Mouse (Mus musculus) CH12F3 (cell line): ENCODE data around the gene Col9a2.

Source experiments
- in situ Hi-C: fragments of 300-500 bp; cut with MboI; formaldehyde crosslinking; loops from 2 replicates; pipeline ENCODE4 v1.14.3; 2020; ENCODE audit warnings: low sequenced_read_pairs

Gene Col9a2

DNA sequence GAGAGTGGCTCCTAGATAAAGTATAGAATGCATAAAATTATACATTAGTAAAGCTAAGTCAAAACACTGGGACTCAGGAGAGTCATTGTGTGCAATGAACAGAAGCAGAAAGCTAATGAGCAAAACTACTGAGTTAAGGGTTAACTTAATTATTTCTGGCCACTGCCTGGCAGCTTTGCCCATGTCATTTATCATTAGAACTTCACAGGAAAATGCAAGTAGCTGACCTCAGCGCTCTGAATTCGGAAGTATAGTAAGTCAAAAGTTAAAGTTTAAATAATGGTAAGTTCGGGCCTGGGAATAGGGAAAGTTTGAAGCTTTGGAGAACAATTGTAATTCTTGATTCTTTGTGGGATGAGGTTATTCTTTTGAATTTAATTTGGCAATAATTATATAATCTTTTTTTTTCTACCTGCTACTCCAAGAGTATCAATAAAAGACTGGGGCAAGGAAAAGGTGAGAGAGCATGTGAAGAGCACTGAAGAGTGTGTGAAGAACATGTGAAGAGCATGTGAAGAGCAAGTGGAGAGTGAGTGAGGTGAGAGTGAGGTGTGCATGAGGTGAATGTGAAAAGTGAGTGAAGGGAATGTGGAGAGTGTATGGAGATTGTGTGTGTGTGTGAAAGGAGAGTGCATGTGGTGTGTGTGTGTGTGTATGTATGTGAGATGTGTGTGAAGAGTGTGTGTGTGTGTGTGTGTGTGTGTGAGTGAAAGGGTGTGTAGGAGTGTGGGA, 38.9 kb downstream of the Col9a2 start:
- in situ Hi-C loops, result no loop called here

DNA sequence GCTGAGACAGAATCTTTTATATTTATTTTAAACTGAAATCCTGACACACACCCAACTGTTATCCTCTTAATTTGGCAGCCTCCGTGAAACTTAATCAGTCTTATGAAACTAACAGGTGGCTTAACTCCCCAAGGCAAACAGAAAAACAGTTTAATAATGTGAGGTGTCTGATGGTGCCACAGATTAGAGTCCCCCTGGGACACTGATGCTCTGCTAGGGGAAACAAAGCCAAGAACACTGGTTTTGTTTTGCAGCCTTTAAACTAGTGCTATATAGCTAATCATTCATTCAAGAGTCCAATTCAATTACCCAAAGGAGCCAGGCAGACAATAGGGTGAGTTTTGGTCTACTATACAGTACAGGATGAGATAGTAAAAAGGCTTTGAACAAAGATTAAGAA, 41.2 kb downstream of the Col9a2 start:
- in situ Hi-C loops, result no loop called here

DNA sequence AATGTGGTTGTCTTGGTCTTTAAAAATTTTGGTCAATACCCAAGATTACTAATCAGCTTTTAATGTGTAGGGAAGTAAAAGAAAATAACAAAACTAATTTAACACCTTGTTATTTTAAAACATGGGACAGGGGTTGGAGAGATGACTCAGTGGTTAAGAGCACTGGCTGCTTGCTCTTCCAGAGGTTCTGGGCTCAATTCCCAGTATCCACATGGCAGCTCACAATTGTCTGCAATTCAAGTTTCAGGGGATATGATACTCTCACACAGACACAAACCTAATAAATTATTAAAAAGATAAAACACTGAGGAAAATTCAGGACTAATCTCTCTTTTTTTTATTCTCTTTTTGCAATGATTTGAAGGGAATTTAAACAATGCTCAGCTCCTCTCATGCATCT, 45.3 kb downstream of the Col9a2 start:
- in situ Hi-C loops, result no loop called here

DNA sequence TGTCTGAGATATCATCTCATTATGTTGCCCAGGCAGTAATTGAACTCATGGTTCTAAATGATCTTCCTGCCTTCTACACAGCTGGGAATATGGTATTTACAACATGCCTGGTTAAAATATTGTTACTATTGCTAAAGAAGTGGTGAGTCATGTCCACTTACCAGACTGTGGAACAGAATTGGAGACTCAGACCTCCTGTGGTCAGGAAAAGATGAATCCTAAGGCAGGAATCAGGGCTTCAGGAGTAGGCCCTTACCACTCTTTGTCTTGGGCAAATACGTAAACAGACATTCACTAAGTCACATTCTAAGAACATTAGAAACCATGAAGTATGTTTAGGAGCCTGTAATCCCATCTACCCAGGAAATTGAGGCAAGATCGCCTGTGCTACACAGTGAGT, 49.5 kb downstream of the Col9a2 start:
- in situ Hi-C loops, result no loop called here

DNA sequence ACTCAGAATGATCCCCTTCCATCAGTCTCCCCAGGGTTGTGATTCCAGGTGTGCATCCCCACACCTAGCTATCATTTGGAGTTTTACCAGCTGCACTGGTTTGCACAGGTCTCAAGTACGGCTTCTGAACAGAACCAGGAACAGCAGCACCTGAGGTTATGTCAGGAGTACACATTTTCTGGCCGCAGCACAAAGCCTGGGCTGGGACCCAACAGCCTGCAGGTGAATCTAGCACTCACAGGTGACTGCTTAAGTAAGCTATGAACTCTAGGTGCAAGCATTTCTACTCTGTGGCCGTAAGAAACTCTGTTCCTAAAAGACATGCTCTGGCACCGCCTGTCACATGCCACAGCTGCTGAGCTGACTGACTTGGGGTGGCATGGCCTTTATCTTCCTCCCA, 51.0 kb downstream of the Col9a2 start:
- in situ Hi-C loops, result no loop called here

DNA sequence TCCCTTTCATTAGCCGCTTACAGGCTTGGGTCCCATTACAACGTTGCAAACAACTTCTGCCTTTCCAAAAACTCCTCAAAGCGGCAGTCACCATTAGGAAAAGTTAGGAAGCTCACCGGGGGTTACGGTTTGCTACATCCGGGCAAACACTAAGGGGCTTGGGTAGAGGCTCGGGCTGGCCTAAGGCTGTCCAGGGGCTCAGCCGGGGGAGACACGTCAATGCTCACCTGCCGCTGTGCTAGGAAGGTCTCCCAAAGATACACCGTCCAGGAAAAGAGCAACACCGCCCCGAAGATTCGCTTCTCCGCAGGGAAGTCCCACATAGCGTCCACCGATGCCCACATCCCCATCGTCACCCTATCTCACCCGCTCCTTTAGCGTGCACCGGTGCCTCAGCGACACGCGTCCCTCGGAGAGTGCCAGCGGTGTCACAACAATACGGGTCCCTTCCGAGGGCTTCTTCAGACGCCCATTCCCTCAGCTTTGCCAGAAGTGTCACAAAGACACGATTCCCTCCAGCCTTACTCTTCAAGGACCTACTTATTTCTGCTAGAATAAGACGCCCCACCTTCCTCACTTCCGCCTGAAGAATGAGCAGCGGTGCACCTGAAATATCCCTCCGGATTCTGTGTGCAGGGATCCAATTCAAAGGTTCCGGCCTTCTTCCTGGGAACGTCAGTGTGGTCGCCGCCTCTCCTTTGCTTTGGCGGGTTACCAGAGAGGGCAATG, 58.6 kb downstream of the Col9a2 start, which contains the start of gene Zmpste24:
Gene Zmpste24 (minus strand): TSS at position 592 of the 729 bp plus-strand sequence.
- in situ Hi-C loops, result no loop called here

DNA sequence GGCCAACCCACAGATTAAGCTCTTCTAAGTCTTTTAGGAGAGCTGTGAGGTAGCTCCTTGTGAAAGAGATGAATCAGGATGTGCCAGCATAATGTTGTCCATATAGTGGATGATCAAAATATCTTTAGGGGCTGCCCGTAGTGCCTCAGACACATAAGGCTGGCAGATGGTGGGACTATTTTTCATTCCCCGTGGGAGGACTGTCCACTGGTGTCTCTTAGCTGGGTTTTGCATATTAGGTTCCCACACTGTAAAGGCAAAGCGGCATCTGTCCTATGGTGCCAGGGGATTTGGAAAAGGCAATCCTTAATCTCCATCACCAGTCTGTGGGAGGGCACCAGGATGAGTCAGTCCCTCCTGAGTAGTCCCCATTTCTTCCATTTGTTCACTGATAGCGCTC, 64.1 kb downstream of the Col9a2 start:
- in situ Hi-C loops, result no loop called here
